Mouse (Mus musculus) cerebellum, postnatal 4 days (tissue): ENCODE data around the gene Ank.

Experiments
- DNase-seq, 2 experiments: peaks; one replicate each; pipeline ENCODE4 v3.0.0; 2022; ENCODE audit warnings: low spot score in 2 of 2, mixed read lengths in 1 of 2

The Ank gene

DNA sequence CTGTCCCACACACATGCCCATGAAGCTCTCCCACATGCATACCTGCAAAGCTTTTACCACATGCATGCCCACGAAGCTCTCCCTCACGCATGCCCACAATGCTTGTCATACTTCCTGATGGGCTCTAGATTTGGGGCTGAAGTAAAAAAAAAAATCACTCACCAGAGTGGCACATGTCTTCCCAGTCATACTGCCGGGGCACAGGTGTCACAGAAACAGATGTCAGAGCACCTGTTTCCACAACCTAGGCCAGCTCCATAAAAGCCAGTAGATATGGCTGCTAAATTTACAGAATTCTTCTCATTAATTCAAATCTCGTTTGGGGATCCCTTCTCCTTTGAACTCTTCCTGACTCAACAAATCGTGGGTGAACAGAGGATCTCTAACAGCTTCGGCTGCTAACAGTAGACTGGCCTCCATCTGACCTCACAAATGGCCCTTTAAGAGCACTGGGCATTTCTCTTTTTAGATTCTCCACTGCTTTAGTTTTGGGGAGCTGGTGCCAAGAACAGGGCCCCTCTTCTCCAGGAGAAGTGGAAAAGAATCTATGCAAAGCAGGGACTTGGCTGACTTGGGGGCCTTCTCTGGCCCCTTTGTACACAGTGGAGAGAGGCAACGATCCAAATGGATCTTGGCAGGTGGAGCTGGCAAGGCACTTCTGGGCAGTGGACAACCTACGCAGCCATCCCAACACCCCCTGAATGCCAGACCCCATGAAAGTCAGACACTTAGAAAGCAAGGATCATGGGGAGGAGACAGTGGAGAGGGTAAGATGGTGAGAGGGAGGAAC is 108.7 kb downstream of the Ank start:
- no peak for DNase-seq

DNA sequence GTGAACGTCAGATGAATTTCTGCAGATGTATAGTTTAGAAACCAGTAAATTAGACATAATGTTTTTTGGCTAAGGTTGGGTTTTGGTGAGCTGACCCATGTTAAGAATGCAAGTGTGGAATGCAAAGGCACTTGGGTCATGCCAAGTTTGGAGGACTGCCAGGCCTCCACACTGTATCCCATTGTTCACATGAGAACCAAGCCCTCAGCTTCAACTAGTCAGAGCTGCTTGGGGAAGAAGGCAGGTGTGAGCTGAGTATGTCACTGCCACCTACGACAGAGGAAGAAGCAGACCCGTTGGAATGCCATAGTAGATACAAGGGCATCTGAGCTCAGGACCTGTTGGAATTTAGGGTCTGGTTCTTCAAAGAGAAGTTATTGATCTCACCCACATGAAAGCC is 109.5 kb downstream of the Ank start:
- no peak for DNase-seq

DNA sequence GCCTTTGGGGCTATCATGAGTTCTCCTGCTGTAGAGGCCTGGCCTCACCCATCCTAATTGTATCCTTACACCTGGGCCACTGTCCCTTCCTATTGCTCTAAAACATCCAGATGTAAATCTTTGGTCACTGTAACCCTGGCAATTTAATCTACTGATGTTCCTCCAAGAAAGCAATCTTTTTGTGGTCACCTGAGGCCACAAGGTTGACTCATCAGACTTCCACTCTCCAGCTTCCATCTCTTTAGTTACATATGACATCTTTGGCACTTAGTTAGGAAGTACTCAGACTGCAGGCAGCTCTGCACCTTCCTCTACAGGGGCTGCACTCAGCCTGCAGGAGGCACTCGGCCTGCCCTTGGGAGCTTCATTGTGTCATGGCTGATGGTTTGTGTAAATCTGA is 110.4 kb downstream of the Ank start:
- DNase-seq: no peak

DNA sequence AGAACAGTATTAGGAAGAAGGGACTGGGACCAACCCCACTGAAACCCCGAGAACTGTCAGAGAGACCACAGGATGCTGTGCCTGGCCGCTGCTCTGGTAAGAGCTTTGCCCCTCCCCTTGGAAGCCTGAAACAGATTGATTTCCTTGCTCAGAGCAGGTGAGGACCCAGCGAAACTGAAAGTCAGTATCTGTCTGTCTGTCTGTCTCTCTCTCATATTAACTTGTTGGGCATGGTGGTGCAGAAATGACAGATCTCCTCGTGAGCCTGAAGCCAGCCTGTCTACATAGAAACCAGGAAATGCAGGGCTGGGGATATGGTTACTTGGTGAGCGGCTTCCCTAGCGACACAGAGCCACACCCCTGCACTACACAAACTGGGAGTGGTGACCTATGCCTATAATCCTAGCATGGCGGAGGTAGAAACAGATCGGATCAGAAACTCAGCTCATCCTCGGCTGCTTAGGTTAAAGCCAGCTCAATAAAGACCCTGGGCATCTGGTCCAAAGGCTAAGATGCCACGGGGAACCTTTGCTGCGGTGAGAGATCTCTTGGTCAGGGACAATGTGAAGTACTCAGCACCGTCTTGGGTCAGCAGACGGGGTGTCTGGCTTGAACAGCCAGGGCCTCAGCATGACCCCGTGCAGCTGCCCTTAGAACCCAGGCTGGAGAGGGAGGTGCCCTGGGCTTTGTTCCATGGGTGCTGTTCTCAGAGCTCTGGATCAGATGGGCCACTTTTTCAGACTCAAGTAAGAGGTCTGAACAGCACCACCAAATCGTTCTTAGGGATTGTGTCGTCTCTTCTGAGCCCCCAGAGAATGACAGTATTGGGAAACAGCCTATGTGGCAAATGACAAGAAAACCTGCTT is 111.7 kb downstream of the Ank start:
- no peak for DNase-seq

DNA sequence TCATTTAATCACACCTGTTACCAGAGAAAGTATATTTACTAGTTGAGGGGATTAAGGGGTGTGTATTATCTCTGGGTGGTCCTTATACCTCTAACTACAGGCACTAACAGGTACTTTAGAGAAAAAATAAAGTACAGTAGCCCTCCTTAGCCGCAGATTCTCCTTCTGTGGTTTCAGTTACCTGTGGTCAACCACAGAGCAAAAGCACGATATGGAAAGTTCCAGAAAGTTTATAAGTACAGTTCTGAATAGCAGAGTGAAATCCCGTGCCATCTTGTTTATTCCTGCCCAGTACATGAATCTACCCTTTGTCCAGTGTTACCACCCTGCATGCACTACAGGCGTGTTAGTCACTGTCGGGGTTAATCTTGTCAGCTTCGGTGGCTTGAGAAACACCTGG is 112.4 kb downstream of the Ank start:
- no peak for DNase-seq

DNA sequence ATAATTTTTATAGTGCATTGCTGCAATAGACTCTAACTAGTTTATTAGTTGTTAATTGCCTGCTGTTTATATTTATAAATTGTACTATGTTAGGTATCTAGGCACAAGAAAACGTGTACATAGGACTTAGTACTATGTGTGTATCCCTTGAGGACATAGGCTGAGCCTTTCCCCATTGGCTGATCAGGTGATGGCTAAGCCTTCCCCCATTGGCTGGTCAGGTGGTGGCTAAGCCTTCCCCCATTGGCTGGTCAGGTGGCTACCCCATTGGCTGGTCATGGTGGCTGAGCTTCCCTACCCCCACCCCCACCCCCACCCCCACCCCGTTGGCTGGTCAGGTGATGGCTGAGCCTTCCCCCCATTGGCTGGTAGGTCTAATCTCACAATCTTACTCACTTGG is 113.4 kb downstream of the Ank start:
- no peak for DNase-seq

DNA sequence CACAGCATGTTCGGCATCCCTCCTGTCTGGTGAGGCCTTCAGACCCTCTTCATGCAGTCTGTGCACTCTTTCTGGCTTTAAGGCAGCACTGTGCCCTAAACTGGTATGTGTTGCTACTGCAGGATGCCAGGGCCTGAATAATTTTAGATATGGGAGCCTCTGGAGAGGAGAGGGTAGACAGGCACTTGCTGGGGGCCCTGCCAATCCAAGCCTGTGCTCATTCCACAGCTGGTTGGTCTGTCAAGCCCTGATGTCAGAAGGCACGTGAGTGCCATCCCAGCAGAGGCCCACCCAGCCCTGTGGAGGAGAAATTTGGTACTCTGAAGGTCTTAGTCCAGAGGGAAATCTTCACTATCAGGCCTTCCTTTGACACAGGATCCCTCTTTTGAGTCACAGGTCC is 114.3 kb downstream of the Ank start:
- no peak for DNase-seq

DNA sequence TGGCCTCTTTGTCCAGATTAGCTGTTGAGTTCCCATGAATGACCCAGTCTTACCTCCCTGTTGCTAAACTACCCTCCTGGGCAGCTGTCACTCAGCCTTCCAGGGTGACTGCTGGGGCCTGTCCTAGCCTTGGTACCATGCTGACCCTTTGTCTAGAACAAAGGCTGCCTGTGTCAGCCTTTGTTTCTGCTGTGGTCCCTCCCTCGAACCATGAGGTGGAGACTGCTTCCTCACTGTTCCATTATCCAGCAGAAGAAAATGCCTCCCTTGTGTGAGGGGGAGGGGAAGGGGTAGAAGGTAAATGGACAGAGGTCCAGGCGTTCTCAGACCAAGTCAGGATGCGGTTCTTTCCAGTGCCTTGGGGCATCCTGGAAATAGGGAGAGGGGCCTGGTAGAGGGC is 115.2 kb downstream of the Ank start:
- DNase-seq: no peak

DNA sequence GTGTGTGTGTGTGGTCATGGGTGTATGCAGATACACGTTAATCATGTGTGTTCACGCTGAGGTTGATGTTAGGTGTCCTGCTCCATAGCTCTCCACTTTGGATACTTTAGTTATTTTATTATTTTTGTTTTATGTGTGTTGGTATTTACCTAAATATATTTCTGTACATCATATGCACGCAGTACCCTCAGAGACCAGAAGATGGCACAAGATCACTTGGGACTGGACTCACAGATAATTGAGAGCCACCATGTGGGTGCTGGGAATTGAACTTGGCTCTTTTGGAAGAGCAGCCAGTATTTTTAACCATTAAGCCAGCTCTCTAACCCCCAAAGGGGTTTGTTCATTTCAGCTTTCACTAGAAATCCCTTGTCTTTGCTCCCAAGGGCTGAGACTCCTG is 116.0 kb downstream of the Ank start:
- DNase-seq: no peak

DNA sequence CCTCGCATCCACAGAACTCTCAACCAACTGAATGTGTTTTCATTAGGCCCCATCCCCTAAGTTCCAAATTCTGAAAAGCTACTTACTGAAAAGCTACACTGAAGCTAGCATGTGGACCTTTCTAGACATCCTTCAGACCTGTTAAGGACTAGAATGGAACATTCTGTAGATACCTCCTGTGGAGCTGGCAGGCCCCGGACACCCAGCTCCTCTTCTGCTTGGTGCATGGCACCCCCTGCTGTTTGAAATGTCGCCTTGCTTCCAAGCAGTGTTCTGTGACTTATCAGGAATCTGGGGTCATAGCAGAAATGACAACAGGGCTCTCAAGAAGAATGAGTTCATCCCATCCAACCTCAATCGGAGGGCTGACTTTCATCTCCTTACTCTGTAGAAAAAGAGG is 116.6 kb downstream of the Ank start:
- peak in 1 of 2 experiments; percentile 32 for DNase-seq

DNA sequence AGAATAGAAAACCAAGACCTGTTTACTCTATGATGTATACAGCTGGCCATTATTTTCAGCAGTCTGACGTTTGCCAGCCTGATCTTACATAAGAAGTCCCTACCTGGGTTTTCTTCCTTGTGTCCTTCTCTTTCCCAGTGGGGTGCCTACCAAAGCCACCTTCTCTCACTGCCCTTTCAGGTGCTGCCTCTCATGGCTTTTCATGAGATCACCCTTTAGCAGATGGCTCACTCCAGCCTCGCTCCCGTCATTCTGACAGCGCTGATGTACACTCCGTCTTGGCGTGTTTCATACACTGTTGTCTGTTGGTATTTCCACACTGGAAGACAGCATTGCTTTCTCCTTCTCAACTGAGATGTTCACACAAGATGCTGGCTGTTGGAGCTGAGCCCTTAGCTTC is 117.1 kb downstream of the Ank start:
- no peak for DNase-seq

DNA sequence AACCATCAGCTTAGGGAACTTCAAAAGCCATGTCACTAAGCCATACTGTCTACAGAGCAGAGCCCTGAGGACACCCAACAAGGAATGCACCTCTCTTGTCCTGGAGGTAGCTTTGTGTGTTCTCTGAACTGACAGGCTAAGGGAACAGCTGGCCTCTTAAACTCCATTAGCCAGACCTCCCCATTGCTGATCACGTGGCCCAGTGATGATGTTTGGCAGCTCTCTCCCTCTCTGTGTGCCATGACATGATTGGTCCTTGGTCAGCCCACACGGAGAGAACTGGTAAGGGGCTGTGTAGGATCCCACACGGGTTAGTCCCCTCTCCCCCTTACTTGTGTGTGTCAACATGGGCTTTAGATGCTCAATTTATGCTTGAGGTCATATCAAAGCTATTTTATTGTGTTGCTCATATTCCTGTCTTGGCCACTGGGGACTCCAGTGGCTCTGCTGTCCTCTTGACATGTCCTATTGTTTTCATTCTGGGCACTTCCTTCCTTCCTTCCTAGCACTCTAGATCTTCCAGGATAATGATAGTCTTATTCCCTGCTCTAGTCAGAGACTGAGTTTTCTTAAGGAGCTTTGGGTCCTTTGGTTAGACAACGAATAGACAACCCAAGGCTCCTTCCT is 119.1 kb downstream of the Ank start:
- DNase-seq: no peak

DNA sequence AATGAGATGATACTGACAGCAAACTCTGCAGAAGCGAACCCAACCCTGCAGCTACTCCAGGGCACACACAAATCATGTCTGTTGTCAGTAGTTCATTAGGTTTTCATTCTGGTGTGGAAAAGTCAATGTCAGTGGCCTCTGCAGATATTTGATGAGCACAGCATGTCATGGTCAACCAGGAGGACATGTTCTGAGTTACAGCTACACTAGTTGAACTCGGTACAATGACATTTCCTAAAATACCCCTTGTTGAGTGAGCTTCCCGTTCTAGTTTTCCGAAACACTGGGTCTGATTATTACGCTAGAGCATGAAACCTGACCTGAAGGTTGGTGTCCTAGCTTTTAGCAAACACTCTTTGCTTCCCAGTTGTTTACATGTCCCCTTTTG is 119.6 kb downstream of the Ank start:
- no peak for DNase-seq

DNA sequence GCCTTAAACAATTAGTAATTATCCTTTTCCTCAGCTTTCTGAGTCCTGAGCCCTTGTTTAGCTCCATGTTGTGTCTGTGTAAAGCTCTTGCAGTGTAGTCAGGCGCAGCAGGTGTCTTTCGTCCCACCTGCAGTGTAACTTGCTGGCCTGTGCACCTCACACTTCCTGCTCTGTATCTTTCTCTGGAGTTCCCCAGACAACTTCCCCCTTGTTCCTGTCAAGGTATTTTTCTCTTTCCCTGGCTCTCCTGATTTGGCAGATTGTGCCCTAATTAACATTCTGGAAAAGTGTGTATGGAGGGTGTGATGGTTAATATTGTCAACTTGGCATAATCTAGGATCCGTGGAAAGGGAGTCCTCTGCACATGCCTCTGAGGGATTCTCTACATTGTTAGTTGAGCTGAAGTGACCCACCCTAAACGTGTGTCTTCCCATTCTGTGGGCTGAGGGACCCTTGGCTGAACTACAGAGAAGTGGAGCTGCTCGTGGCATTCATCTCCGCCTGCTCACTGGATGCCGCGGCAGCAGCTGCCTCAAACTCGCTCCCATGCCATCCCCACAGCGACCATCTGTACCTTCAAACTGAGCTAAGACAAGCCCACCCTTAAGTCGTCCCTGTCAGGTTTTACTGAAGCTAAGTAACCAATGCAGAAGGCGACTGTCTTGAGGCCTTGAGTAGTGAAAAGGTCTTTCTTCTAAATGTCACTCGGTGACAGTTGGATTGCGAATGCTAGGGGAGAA is 121.8 kb downstream of the Ank start:
- no peak for DNase-seq

DNA sequence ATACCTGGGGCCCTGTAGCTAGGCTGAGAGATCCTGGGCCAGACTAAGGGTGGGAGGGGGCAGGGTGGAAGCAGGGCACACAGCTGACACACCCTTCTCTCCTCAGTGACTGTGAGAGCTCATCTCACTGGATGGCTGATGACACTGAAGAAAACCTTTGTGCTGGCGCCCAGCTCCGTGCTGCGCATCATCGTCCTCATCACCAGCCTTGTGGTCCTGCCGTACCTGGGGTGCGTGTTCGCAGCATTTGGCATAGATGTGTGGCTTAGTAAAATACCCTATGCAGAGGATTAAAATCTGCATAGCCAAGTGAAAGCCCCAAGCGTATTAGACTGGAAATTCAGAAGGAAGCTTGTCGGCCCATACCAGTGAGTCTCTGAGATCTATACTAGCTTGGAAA is 124.3 kb downstream of the Ank start:
- no peak for DNase-seq

DNA sequence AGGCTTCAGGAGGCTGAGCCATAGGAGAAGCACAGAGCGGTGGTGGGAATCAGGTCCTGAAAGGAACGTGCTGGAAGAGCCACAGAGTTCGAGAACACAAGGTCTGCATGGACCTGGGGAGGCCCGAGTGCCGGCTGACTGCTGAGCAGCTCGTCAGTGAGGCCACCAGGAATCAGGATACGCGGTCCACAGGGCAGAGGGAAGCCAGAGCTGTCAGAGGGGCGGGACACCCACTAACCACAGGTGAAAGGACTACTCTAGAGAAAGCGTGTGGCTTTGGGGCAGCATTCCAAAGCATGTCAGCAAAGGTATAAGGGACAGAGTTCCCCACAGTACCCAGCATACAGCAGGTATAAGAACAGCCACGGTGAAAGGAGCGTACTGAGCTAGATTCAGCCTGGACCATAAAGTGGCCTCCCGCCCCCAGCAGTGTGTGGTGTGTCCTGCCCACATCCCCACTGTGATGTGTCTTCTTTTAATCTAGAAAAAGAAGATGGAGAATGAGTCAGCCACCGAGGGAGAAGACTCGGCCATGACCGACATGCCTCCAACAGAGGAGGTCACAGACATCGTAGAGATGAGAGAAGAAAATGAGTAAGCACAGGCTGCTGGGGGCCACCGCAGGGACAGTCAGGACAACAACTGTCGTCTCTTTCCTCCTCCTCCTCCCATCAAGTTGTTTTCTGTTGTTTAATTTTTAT is 126.3 kb downstream of the Ank start:
- no peak for DNase-seq

DNA sequence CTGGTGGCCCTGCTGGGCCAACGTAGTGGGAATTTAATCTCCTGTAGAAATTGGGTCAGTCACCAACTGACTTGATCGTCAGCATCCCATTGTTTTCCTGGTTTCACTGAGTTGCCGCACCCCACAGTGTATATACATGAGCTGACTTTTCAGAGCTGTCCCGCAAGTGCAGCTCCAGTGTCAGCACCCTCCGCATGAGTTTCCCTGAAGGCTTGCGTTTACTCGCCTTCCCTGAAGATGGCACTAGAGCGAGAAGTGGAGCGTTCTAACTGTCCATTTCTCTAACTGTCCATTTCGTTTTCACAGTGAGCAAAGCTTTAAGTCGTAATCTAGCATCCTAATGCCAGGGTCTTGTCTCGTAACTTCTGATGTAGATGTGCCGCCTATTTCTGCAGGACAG is 127.2 kb downstream of the Ank start:
- DNase-seq: peak in 1 of 2 experiments; percentile 40

DNA sequence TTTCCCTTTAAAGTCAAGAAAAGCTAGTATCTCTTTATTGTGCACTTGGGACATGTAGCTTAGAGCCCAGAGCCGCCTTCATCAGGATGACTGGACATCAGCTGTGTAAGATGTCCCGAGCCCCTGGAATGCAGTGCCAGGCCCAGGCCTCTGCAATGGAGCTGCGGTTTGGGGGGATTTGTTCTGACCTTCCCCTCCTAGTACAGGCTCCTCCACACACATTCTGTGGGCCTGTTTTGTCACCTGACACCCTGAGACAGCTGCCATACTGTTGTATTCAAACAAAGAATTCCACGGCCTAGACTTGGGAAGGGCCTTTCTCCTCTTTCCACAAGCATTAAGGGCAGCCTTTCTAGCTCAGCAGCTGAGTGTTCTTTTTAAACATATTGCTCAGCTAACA is 128.5 kb downstream of the Ank start:
- DNase-seq: no peak

DNA sequence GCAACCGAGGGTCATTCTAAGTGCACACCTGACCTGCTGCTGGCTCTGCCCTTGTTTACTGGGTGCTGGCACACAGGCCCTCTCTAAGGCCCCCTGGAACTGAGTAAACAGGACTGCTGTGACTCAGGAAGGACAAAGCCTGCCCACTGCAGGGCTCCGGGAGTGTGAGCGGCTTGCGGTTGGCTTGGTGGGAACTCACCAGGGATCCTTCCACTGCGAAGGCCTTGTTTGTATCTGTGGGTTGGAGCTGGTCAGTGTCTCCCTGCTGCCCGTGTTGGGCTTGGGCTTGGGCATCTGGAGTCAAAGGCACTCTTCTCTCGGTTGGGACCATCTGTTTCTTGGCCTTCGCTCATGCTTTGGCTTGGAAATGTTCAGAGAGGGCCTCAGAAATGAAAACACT is 129.1 kb downstream of the Ank start:
- no peak for DNase-seq

DNA sequence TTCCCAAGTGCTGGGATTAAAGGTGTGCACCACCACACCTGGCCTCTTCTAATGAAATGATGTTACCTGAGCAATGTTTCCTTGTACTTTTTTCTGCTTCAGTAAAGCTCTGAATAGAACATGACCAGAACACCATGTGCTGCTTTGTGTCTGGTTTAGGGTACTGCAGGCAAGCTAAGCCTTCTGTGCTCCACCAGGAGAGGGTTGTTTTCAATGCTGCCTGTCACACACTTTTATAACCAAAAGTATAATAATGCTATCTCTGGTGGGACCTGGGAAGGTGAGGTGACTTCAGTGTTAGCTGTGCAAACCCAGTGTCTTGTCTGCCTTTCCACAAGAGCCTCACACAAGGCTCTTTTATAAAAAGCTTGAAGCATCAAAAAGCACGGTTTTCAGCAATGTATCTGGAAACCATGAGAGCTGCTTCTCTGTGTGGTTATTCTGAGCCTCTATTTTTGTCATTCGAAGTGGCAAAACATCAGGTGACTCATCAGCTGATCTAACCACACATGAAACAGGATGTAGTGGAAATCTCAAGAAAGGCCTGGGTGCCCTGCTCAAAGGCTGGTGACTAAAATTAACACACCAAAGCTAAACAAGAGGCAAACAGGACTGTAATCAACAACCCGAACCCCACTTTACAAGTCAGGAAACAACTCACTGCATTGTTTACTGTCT is 130.1 kb downstream of the Ank start:
- no peak for DNase-seq

DNA sequence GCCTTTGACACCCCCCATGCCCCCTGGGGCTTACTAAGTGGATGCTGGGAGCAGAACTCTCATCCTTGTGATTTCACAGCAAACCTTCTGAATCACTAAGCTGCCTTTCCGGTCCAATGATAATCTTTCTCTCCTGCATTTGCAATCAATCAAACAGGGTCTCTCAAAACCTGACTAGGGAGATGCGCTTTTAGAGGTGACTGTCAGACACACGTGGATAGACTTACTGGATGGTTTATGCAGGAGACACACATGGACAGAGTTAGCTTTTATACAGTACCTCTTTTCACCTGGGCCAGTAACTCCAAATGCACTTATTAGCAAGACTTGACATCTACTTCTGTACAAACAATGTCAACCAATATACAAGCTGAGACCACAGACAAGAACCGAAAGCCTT is 131.0 kb downstream of the Ank start:
- DNase-seq: no peak
